Mouse (Mus musculus) liver, adult 2 months (tissue): ENCODE measurements around the gene Zfp536.

Experiments
- CTCF ChIP-seq: fragments of 200-500 bp; IDR thresholded peaks from 2 replicates; pipeline ENCODE4 v1.5.1; 2011; ENCODE audit warnings: low read depth, low read length, control low read depth
- POLR2A ChIP-seq: fragments of 200-500 bp; IDR thresholded peaks from 2 replicates; pipeline ENCODE4 v1.6.1; 2011; ENCODE audit warnings: low read length, control low read depth; ENCODE audit not compliant: insufficient read depth; ENCODE audit errors: extremely low read depth

GRCm38 (mm10) chr7:37559341-37559740 is 214.1 kb downstream of the Zfp536 start:
- no peak for TF ChIP-seq POLR2A
- no peak for TF ChIP-seq CTCF
